Mouse (Mus musculus) heart, adult 10 weeks (tissue): ENCODE data around the gene Lamb3. TPM values are rescaled to one million over a fixed set of nuclear protein-coding genes. Genes with fewer than 3 reads are reported as not detected.

Experiments
- polyA plus RNA-seq: library from polyadenylated mRNA; stranded (reverse); fragments of 350-450 nt; fragmentation: Illumina TruSeq; extraction: RNeasy Lipid Tissue Mini Kit (QIAGEN cat#74804); gene quantifications from one replicate; pipeline ENCODE4 v1.2.3, GENCODE M21; 2014; ENCODE audit warnings: low read depth, low replicate concordance

The Lamb3 gene
- 11.4 TPM for polyA plus RNA-seq

GRCm38 (mm10) chr1:193207503-193207902 lies at the start of gene Lamb3:
Gene Lamb3 (plus strand): TSS chr1:193207699.

GRCm38 (mm10) chr1:193167746-193168145 lies 39.8 kb upstream of the Lamb3 start, which contains the start of gene A130010J15Rik:
Gene A130010J15Rik (plus strand): TSS chr1:193168046.

GRCm38 (mm10) chr1:193201383-193201778 lies 6.1 kb upstream of the Lamb3 start, which contains the start of gene Traf3ip3:
Gene Traf3ip3 (minus strand): TSS chr1:193201703.

GRCm38 (mm10) chr1:193263955-193264598 lies 56.6 kb downstream of the Lamb3 start, which contains the start of gene Hsd11b1:
Gene Hsd11b1 (minus strand): TSS chr1:193264075.

GRCm38 (mm10) chr1:193272916-193273601 lies 65.6 kb downstream of the Lamb3 start, which contains the start of gene G0s2:
Gene G0s2 (minus strand): TSS chr1:193273217.

GRCm38 (mm10) chr1:193370096-193370495 lies 162.6 kb downstream of the Lamb3 start, which contains the start of gene Camk1g:
Gene Camk1g (minus strand): TSS chr1:193370298.

Other genes with a start within 250 kb of the Lamb3 start
- not detected for gene Syt14, start 171.9 kb upstream of the Lamb3 start, polyA plus RNA-seq
- gene Diexf, start 77.4 kb upstream of the Lamb3 start, polyA plus RNA-seq, result 10.4 TPM
- 1.3 TPM for gene Irf6, start 54.6 kb upstream of the Lamb3 start, polyA plus RNA-seq
- gene A130010J15Rik, start 39.7 kb upstream of the Lamb3 start, polyA plus RNA-seq, result 6.0 TPM
- gene Traf3ip3, start 6.0 kb upstream of the Lamb3 start, polyA plus RNA-seq, result 0.99 TPM
- 12.5 TPM for gene Hsd11b1, start 56.4 kb downstream of the Lamb3 start, polyA plus RNA-seq
- 131 TPM for gene G0s2, start 65.5 kb downstream of the Lamb3 start, polyA plus RNA-seq
- 1.2 TPM for gene Camk1g, start 162.6 kb downstream of the Lamb3 start, polyA plus RNA-seq